Mouse (Mus musculus): ENCODE results near the gene Ndufa11.

The Ndufa11 gene

DNA sequence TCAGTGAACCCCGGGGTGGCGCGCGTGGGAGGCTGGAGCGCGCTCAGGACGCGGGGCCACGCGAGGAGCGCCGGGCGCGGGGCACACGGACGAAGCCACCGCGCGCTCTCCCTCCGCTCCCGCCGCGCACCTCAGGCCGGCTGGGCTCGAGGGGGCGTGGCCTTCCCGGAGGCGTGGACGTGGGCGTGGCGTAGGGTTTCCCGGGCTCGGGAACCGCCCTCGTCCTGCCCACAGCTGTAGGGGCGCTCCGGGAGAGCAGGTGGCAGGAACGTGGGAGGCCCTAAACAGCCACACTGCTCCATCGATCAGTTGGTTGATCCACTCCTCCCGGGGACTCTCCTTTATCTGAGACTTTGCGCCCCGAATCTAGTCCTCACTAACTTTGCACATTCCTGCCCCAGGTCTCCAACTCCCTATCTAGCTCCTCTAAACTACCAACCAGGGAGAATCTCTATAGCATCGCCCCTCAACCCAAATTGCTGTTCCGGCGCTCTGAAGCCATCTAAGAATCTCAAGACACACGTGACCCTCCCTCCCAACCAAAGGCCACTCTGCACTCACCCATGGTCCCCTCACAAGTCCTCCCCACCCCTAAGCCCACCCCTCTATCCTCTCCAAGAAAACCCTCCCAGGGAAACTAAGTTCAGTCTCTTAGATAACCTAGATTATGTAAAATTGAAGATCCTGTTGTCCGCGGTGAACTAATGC is 40.0 kb downstream of the Ndufa11 start, which contains the start of gene Nrtn:
Nrtn (minus strand) TSS at position 115 of the 708 bp plus-strand sequence.
- in situ Hi-C loops (cut with MboI, MseI), result no loop called here

DNA sequence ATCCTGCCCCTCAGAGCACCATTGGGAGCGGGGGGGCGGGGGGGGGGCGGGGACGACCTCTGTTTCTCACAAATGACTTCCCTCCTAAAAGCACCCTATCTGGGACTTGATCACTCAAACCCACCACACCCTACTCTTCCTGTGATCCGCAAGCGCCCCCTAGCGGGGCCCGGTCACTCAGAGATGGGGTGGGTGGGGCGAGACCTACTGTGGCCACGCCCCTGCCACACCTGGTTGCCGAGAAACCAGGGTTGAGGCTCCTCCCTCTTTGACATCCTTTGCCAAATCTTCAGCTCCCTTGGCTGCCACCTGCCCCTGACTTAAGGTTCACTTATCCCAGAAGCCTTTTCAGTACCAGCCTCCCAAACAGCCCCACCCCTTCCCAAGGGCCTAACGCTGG is 40.6 kb downstream of the Ndufa11 start:
- in situ Hi-C loops (cut with MboI, MseI), result no loop called here

DNA sequence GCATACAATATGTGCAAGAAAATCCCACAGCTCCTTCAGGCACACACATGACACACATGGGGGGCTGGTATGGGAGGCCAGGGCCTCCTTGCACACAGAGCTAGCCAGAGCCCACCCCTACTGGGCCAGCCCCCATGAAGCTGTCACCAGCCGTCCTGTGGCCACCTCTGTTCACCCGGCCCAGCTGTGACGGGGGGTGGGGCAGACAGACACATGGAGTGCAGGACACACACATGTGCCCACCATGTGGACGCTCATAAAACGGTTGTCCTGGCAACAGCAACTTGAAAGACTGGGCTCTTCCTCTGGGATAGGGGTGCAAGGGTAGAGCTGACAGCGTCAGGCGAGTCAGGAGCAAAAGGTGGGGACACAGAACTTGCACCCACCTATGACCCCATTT is 41.7 kb downstream of the Ndufa11 start:
- in situ Hi-C loops (cut with MboI, MseI), result no loop called here

DNA sequence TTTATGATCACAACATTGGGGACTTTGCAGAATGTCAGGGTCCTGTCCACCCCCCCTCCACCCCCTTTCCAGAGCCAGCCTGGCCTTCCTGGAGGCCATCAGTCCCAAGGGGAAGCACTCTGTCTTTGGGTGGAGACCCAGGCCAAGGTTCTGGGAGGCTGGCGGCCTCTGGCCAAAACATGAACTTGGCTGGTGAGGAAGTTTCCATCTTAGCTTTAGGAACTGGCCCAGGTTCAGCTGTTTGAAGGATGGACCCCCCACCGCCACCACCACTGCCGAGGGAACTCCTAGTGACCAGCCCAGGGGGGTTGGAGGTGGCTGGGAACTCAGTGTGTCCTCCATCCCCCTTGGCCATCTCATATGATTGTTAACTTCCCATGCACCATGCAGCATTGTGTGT is 43.5 kb downstream of the Ndufa11 start:
- in situ Hi-C loops (cut with MboI, MseI), result no loop called here

DNA sequence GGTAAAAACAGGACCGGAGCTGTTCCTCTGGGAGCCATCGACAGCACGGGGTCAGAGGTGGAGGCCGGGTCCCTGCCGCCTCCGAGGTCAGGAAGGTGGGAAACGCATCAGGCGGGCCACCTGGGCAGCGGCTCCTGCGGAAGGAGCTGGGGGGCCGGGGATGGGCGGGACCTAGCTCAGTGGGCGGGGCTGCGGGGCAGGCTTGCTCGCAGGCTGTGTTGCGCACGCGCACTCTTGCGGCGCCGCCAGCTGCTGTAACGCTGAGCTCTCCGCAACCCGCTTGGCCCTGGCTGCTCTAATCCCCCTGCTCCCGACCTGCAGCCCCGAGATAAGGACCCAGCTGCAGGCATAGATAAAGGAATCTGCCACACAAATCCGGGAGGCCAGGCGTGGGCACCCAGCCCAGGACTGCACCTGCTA is 44.4 kb downstream of the Ndufa11 start:
- in situ Hi-C loops (cut with MboI, MseI), result no loop called here

DNA sequence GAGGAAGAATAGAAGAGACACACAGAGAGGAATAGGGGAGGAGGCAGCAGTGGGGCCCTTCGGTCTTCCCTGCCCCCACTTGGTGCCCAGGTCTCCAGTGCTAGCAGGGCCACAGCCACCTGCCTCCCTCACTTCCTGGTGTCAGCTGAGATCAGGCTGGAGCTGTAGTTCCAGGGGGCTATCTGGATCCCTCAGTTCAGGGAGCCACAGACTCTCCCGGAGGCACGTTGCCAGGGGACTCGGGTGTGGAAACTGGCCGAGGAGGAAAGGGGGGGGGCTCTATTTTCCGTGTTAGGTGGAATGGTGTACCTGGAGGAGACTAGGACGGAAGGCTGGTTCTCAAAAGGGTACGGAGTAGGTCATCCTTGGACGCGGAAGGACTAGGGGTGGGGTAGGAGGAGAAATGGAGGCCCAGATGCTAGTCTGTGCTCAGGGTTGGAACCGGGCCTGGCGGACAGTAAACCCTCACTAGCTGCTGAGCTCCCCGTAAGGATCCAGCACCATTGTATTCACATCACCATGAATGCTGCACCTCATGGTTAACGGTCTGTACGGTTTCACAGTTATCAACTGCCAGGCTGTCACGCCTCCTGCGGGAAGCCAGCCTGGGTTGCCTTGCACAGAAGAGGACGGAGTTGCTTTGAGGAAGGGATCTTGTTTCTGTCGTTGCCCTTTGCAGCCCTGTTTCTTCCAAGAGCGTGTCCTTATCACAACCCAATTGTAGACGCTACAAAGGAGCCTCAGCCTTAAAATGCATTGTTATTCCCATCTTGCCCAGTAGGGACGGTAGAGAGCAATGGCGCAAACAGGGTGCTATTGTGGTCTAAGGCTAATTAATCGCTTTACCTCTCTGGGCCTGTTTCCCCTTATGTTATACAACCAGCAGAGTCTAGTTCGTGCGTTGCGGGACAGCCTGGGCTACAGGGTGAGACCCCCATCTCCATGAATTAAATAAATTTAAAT is 45.5 kb downstream of the Ndufa11 start:
- in situ Hi-C loops (cut with MboI, MseI), result no loop called here

DNA sequence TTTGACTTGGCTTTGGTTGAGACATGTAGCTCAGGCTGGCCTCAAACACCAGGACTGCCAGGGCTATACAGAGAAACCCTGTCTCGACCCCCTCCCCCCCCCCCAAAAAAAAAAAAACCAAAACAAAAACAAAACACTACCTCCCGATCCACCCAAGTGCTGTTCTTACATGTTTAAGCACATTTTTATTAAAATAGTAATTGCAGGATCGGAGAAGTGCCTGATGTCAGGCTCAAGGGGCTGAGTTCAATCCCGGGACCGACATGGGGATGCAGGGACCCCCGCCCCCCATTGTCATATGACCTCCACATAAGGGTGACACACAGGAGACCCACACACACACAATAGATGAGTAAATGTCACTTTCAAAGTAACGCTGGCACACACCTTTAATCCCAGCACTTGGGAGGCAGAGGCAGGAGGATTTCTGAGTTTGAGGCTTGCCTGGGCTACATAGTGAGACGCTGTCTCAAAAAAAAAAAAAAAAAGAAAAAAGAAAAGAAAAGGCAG is 46.2 kb downstream of the Ndufa11 start:
- in situ Hi-C loops (cut with MboI, MseI), result no loop called here

DNA sequence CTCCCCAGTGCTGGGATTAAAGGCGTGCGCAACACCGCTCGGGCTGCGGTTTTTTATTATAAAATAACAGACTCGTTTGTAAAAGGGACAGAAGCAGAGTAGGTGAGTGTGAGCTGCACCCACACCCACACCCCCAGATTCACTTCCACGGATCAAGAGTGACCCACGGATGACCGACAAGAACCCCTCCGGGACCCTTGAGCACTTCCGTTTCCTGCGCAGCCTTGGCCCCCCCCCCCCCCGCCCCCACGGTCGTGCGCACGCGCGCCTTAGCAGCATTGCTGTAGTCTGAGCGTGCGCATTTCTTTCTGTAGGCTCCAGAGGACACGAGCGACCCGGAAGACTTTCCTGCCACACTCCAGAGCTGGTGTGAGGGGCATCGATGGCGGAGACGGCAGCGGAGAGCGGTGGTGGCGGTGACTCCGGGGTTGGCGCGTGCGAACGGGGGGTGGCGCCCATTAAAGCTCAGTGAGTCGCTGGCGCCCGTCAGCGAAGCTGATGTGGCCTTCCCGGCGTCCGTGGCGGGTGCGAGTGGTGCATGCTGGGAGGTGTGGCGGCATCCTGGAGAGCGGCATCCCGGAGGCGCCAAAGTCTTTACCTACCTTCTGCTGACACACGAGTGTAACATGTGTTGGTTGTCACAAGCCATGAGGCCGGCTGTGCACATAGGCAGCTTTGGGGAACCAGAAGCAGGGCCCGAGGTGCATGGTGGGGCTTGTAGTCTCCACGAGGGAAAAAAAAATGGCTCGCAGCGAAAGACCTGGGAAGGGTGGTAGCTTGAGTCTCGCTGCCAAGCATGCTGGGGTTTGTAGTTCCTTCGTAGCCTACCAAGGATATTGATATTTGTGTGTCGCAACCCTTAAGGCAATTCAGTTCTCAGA is 47.1 kb downstream of the Ndufa11 start, which contains the start of gene Dus3l:
Dus3l (plus strand) TSS at position 284 of the 881 bp plus-strand sequence.
- in situ Hi-C loops (cut with MboI, MseI), result no loop called here

DNA sequence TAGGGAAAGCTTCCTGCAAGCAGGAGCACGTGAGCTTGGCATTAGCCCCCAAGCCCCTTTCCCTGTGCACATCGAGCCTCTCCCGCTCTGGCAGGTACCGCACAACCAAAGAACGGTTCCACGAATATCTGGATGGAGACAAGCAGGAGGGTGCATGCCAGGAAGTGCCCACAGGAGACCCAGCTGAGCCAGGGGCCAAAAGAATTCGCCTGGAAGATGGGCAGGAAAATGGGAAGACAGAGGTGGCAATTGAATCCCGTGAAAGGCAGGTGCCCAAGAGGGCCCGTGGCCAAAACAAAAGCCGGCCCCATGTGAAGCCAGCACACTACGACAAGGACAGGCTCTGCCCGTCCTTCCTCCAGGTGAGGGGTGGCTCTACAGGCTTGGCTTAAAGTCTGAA is 47.9 kb downstream of the Ndufa11 start:
- in situ Hi-C loops (cut with MboI, MseI), result no loop called here

DNA sequence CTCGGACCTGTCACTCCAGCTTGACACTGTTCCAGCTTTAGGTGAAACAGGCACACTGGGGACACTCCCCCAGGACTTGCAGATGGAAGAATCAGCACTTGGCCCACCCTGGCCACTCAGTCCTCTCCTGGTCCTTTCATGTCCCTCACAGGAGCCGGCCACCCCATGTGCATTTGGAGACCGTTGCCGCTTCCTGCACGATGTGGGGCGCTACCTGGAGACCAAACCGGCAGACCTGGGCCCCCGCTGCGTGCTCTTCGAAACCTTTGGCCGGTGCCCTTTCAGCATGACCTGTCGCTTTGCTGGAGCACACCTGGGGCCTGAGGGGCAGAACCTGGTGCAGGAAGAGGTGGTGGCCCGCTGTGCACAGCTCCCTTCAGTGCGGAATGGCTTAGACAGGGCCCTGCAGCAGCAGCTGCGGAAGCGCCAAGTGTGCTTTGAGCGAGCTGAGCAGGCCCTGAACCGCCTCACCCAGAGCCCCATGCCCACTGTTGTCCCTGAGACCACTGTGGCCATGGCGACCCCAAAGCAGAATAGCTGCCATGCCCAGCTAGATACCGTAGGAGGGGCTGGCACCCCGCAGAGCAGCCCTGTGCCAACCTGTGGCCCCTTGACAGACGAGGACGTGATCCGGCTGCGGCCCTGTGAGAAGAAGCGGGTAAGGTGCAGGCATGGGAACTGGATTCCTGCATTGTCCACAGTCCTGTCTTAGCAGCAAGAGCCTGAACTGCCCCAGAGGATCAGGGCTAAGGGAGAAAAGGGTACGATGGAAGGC is 49.3 kb downstream of the Ndufa11 start:
- in situ Hi-C loops (cut with MboI, MseI), result no loop called here

DNA sequence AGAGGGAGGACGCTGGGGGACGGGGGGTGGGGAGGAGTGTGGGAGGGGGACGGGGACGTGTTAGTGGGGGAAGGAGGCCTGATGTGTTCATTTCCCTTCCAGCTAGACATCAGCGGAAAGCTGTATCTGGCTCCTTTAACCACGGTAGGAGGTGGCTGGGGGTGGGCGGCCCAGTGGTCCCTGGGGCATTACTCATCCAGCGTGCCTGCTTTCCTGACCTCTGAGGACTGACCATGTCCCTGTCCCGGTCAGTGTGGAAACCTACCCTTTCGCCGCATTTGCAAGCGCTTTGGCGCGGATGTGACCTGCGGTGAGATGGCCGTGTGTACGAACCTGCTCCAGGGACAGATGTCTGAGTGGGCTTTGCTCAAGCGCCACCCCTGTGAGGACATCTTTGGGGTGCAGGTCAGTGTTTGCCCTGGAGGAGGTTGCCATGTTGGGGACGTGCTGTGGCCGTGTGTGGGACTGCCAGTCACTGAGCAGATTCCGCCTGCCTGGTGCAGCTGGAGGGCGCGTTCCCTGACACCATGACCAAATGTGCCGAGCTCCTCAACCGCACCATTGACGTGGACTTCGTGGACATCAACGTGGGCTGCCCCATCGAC is 50.1 kb downstream of the Ndufa11 start:
- in situ Hi-C loops (cut with MboI, MseI), result no loop called here

DNA sequence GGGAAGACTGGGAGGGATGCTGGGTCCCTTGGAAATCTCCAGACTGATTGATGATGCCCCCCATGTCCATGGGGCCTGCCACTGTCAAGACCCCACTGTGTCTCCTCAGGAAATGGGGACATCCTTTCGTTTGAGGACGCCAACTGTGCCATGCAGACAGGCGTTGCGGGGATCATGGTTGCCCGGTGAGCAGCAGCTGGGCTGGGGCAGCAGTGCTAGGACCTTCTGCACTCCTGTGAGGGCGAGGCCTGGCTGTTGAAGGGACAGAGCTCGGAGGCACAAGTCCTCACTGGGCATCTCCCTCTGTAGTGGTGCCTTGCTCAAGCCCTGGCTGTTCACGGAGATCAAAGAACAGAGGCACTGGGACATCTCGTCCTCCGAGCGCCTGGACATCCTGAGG is 51.4 kb downstream of the Ndufa11 start:
- in situ Hi-C loops (cut with MboI, MseI), result no loop called here

DNA sequence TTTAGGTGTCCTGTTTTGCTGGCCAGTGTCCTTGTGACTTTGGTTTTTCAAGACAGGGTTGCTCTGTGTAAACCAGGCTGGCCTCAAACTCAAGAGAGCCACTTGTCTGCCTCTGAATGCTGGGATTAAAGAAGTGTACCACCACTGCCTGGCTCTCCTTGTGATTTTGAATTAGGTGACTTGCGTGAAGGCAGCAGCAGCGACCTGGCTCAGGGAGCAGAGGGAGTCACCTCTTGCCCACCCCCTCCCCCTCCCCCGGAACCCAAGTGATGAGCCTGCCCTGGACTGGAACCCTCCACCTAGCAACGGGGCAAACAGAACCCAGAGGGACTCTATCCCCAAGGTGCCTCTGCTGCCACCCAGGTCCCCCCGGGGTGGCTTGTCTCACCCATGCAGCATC is 52.4 kb downstream of the Ndufa11 start, which contains the start of gene Prr22:
Prr22 (plus strand) TSS at position 301 of the 400 bp plus-strand sequence.
- in situ Hi-C loops (cut with MboI, MseI), result no loop called here
